Mouse (Mus musculus) liver, adult 2 months (tissue): ENCODE data around the gene Nubpl.

Experiments
- CTCF ChIP-seq: fragments of 200-500 bp; IDR thresholded peaks from 2 replicates; pipeline ENCODE4 v1.5.1; 2011; ENCODE audit warnings: low read depth, low read length, control low read depth
- POLR2A ChIP-seq: fragments of 200-500 bp; IDR thresholded peaks from 2 replicates; pipeline ENCODE4 v1.6.1; 2011; ENCODE audit warnings: low read length, control low read depth; ENCODE audit not compliant: insufficient read depth; ENCODE audit errors: extremely low read depth

- TF ChIP-seq POLR2A (no peak), CTCF (no peak)
Observed at GRCm38 (mm10) chr12:52284471-52284870, 186.9 kb downstream of the Nubpl start.
